Mouse (Mus musculus) heart, adult 2 months (tissue): ENCODE measurements around the gene Ano2. TPM values are rescaled to one million over a fixed set of nuclear protein-coding genes. Genes with fewer than 3 reads are reported as not detected.

Experiments used
- DNase-seq, 2 experiments: peaks; one replicate each; pipeline ENCODE4 v3.0.0; 2021
- H3K27ac ChIP-seq: fragments of 200-600 bp; 2 replicates; pipeline ENCODE4 v1.8.1; 2022
- H3K27me3 ChIP-seq: fragments of 200-500 bp; 2 replicates; pipeline ENCODE4 v1.6.1; 2012; ENCODE audit warnings: mild to moderate bottlenecking, low read length, inconsistent platforms, mixed read lengths; ENCODE audit not compliant: control insufficient read depth, insufficient read depth
- H3K36me3 ChIP-seq: fragments of 200-500 bp; 2 replicates; pipeline ENCODE4 v1.6.1; 2012; ENCODE audit warnings: low read length, inconsistent platforms; ENCODE audit not compliant: control insufficient read depth, insufficient read depth
- H3K4me1 ChIP-seq: fragments of 200-500 bp; 2 replicates; pipeline ENCODE4 v1.6.1; 2011; ENCODE audit warnings: low read length; ENCODE audit not compliant: control insufficient read depth, insufficient read depth
- H3K4me3 ChIP-seq: fragments of 200-600 bp; 2 replicates; pipeline ENCODE4 v1.8.1; 2022
- H3K79me2 ChIP-seq: fragments of 200-500 bp; replicated peaks from 2 replicates; pipeline ENCODE4 v1.6.1; 2012; ENCODE audit warnings: mild to moderate bottlenecking, inconsistent platforms, low read length, moderate library complexity, mixed read lengths; ENCODE audit not compliant: control insufficient read depth, insufficient read depth
- H3K9ac ChIP-seq: fragments of 200-500 bp; 2 replicates; pipeline ENCODE4 v1.6.1; 2012; ENCODE audit warnings: low read depth, mild to moderate bottlenecking, control low read depth, inconsistent platforms, low read length, mixed read lengths
- CTCF ChIP-seq: fragments of 200-600 bp; IDR thresholded peaks from 2 replicates; pipeline ENCODE4 v1.8.1; 2022; ENCODE audit warnings: antibody characterized with exemption, mild to moderate bottlenecking, moderate library complexity
- EP300 ChIP-seq: fragments of 200-500 bp; IDR thresholded peaks from 2 replicates; pipeline ENCODE4 v1.6.1; 2011; ENCODE audit warnings: low read depth, low read length, control low read depth; ENCODE audit not compliant: insufficient read depth
- POLR2A ChIP-seq: fragments of 200-500 bp; IDR thresholded peaks from 2 replicates; pipeline ENCODE4 v1.6.1; 2011; ENCODE audit warnings: mild to moderate bottlenecking, low read depth, low read length, control low read depth; ENCODE audit not compliant: insufficient read depth
- WGBS: fragments of 180-500 bp; shearing (Covaris S2); methylation state at CpG from one replicate; pipeline ENCODE4 v1.1.7; 2018; 5-methylcytosine and 5-hydroxymethylcytosine counted together
- intact Hi-C: fragments of 180-260 bp; cut with DNase I; formaldehyde crosslinking; loops from one replicate; pipeline ENCODE4 v1.15.1; 2025
- polyA plus RNA-seq: library from polyadenylated mRNA; depleted of rRNA; stranded (reverse); fragments of >200 nt; gene quantifications from 2 replicates; pipeline ENCODE4 v1.2.3, GENCODE M21; 2012
- total RNA-seq, 2 experiments: library from RNA; stranded (reverse); gene quantifications; 2 replicates each; pipeline ENCODE4 v1.2.3; 2021

Gene Ano2
- total and polyA plus RNA-seq, 3 experiments = 0.08 to 0.30 TPM; not detected in 1

DNA sequence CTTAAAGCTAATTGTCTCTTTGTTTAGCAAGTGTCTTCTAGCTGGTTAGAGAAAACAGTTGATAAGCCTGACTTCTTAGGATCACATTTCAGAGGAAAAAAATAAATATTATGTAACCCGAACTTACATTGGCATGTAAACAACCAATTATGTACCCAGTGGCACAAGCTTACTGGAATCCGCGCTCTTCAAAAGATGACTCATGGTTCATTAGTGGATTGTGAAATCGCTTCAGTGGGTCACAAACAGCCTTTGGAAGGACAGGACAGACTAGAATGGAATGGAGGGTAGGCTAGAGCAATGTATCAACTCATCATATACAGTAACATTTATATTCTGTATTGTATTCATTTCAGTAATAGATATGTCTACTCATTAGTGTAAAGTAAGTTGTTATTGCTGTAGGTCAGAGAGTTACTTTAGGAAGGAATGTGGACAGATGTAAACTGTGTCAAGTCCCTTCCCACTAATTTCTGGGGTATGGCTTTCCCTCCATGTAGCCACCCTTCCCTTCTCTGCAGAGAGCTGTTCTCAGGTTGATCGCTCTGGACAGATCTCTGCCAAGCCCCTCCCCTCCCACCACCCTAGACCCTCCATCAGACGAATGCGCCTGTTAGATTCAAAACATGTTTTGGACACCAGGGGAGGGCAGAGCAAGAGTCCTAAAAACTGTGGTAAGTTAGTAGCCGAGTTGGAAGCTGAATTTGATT, 343.6 kb downstream of the Ano2 start:
- TF ChIP-seq EP300 = no peak
- no peaks in the 10 kb centered on the region for H3K27me3 ChIP-seq
- no peaks in the 10 kb centered on the region for H3K36me3 ChIP-seq
- no peak overlapping the region for H3K4me3 ChIP-seq
- no peaks in the 10 kb centered on the region for H3K79me2 ChIP-seq
- 68% methylated on average over 8 of the region's 8 CpGs for WGBS
- intact Hi-C loops = no loop called here
- no peak overlapping the region for H3K27ac ChIP-seq
- no peak for DNase-seq
- H3K9ac ChIP-seq = no peak overlapping the region
- peaks cover 4% of the 10 kb centered on the region; the same call in 1 of the 2 replicates for H3K4me1 ChIP-seq

DNA sequence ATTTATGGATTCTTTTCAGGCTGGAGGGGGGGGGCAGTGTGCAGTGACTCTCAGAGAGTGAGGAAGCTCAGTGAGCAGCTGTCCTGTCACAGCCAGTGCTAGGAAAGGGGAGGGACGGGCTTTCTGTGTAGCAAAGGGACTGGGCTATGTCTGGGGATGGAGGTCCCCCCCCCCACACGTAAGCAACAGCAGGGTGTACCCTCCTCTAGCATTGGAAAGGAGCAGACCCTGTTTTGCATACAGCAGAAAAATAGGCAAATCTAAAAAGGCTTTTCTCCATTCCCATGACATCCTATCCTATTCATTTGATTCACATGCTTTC, 344.1 kb downstream of the Ano2 start:
- Histone ChIP-seq H3K36me3 (no peaks in the 10 kb centered on the region), H3K27ac (no peak overlapping the region), H3K9ac (no peak overlapping the region), H3K79me2 (no peaks in the 10 kb centered on the region), H3K4me1 (peaks cover 4% of the 10 kb centered on the region; the same call in 1 of the 2 replicates), H3K4me3 (no peak overlapping the region), H3K27me3 (no peaks in the 10 kb centered on the region)
- intact Hi-C loops = no loop called here
- TF ChIP-seq EP300 (no peak), CTCF (no peak), POLR2A (no peak)
- 55% methylated on average over 2 of the region's 2 CpGs for WGBS
- DNase-seq = no peak

DNA sequence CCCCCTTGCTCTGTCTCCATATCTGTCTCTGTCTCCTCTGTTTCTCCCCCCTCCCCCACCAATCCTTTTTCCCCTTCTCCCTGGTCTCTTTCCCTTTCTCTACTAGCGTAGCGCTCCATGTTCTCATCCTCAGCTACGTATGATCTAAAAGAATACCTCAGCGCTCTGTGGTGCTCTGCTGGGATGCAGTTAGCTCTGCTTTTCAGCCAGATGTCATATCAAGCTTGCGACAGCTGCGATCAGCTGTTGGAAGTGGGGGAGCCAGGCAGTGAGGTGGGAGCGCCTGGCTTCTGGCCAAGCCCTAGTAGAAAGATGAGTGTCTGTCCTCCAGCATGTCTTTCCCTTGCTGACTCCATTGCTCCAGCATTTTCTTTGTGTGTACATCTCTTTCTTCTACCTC, 344.5 kb downstream of the Ano2 start:
- intact Hi-C loops = no loop called here
- H3K36me3 ChIP-seq = no peaks in the 10 kb centered on the region
- peak; percentile 74 to 76 for DNase-seq
- no peaks in the 10 kb centered on the region for H3K79me2 ChIP-seq
- 40% methylated on average over 7 of the region's 7 CpGs for WGBS
- no peak overlapping the region for H3K27ac ChIP-seq
- H3K4me3 ChIP-seq = no peak overlapping the region
- no peaks in the 10 kb centered on the region for H3K27me3 ChIP-seq
- TF ChIP-seq EP300 (0 out of 2 replicates have a peak, but pooled peaks have one; percentile 17), CTCF (no peak)
- peaks cover 4% of the 10 kb centered on the region; the same call in 1 of the 2 replicates for H3K4me1 ChIP-seq
- H3K9ac ChIP-seq = no peak overlapping the region

DNA sequence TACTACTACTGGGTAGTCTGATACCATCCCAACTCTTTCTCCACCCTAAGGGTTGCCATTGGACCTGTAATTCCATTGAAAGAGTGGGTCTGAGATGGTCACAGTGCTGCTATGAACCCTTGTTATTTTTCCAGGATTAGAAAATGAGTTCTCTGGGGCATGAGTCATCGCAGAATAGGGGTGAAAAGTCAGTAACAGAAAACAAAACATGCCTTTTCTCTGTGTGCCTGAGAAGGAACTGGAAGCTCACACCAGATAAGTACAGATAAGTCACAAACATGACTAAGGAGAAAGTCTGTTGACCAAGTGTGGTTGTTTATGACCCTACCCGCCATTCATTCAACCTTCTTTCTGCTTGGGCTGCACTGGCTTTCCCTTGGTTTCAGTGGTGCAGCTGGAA, 345.4 kb downstream of the Ano2 start:
- no peaks in the 10 kb centered on the region for H3K27me3 ChIP-seq
- DNase-seq = peak in 1 of 2 experiments; percentile 14
- H3K27ac ChIP-seq = peak overlapping the region; percentile 51
- TF ChIP-seq CTCF (no peak), POLR2A (no peak), EP300 (no peak)
- 54% methylated on average over 2 of the region's 2 CpGs for WGBS
- no peaks in the 10 kb centered on the region for H3K36me3 ChIP-seq
- no peak overlapping the region for H3K4me3 ChIP-seq
- intact Hi-C loops = no loop called here
- peaks cover 4% of the 10 kb centered on the region; the same call in 1 of the 2 replicates for H3K4me1 ChIP-seq
- H3K79me2 ChIP-seq = no peaks in the 10 kb centered on the region
- no peak overlapping the region for H3K9ac ChIP-seq

DNA sequence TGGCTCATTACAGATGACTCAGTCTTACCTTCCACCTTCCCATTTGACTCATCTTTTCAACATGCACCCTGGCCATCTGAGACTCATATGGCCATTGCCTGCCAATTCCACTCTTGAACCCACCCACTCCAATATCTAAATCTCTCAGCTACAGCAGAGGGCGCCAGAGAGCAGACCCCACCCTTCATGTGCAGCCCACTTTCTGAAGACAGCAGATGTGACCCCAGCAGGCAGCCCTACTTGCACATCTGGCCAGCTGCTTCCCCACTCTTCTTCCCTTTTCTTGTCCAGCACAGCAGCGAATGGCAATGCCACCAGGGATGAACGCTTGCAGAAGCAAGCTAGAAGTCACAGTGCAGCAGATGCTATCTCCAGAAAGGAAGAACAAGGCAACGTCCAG, 355.7 kb downstream of the Ano2 start:
- H3K27ac ChIP-seq = no peak overlapping the region
- no peak overlapping the region for H3K9ac ChIP-seq
- WGBS = 53% methylated on average over 4 of the region's 4 CpGs
- peak; percentile 18 to 47 for DNase-seq
- no peaks in the 10 kb centered on the region for H3K27me3 ChIP-seq
- H3K36me3 ChIP-seq = no peaks in the 10 kb centered on the region
- H3K4me1 ChIP-seq = no peaks in the 10 kb centered on the region; the same call in none of the 2 replicates
- no peak overlapping the region for H3K4me3 ChIP-seq
- H3K79me2 ChIP-seq = no peaks in the 10 kb centered on the region
- TF ChIP-seq CTCF = peak; percentile 72
- no peak for TF ChIP-seq POLR2A
- intact Hi-C loops = loop anchor here (10.0 kb wide), 1 partner anchor 119 kb away; the partner anchor contains the start of gene Ntf3

DNA sequence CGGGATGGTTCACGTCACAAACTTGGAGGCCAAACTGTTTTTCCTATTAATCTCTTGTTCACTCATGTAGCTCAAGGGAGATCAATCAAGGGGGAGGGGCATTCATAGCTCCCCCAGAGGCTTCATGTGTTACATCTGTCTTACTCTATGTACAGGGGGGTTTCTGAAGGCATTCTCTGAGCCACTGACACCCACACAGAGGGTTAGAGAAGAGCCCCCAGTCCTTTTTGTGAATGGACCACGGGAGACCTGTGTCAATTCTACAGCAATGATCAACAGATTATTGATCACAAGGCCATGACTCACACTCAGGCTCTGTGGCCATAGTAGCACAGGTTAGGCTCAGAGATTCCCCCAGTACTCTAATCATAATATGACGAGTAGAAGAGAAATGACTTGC, 358.0 kb downstream of the Ano2 start:
- no peaks in the 10 kb centered on the region for H3K27me3 ChIP-seq
- H3K4me1 ChIP-seq = no peaks in the 10 kb centered on the region; the same call in 1 of the 2 replicates
- no peak overlapping the region for H3K9ac ChIP-seq
- H3K4me3 ChIP-seq = no peak overlapping the region
- DNase-seq = no peak
- H3K36me3 ChIP-seq = no peaks in the 10 kb centered on the region
- H3K27ac ChIP-seq = no peak overlapping the region
- no peaks in the 10 kb centered on the region for H3K79me2 ChIP-seq
- WGBS = 78% methylated on average over 4 of the region's 4 CpGs
- intact Hi-C loops = loop anchor here (10.0 kb wide), 1 partner anchor 117 kb away; the partner anchor contains the start of gene Ntf3
- no peak for TF ChIP-seq POLR2A

DNA sequence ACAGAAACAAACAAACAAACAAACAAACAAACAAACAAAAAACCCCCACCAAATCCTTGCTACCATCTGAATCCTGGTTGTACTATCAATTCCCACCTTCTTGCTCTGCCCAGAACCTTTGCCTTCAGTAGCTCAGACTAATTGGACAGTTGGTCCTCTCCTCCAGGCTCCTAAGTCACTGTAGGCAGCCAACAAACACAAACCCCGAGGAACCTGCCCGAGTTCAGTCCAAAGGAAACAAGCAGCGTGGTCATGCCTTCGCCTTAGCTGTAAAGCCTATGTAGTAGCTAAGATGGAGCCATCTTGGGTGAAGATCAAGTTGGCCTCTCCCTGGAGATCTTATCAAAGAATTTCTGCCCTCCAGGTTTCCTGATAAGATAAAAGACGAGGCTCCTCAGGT, 362.9 kb downstream of the Ano2 start:
- no peak for DNase-seq
- H3K9ac ChIP-seq = no peak overlapping the region
- no peaks in the 10 kb centered on the region for H3K27me3 ChIP-seq
- no peaks in the 10 kb centered on the region for H3K36me3 ChIP-seq
- no peaks in the 10 kb centered on the region for H3K4me1 ChIP-seq
- no peak overlapping the region for H3K27ac ChIP-seq
- WGBS = 76% methylated on average over 5 of the region's 5 CpGs
- H3K79me2 ChIP-seq = no peaks in the 10 kb centered on the region
- intact Hi-C loops = no loop called here
- no peak for TF ChIP-seq POLR2A
- TF ChIP-seq EP300 = no peak
- no peak for TF ChIP-seq CTCF
- no peak overlapping the region for H3K4me3 ChIP-seq
